ENCODE assay signal across 9 mouse cellular contexts in genomic region chr11:75781919-75782318, GRCm38 (mm10). TPM values are rescaled to one million over a fixed set of nuclear protein-coding genes. Genes with fewer than 3 reads are reported as not detected.
DNase-seq lines count a peak whose midpoint lies in the region; ATAC-seq lines count a peak whose summit lies in the region.
"Had no signal": no experiment of that assay in that cellular context is flagged by ENCODE, and none has a peak within 500 bp of the region (broad histone marks: within the 10 kb centered on the region; RNA-seq: fewer than 3 reads in every experiment).

No protein-coding gene starts in this region.

- no peak overlapping the region for H3K9ac ChIP-seq in embryonic facial prominence, embryonic 14.5 days (ENCODE audit: low read depth, low read length)

- peaks cover 11% of the 10 kb centered on the region; the same call in 1 of the 2 replicates for H3K36me3 ChIP-seq in embryonic facial prominence, embryonic 14.5 days (ENCODE audit: control insufficient read depth, insufficient read depth, low read length)
- H3K36me3 ChIP-seq in midbrain, embryonic 10.5 days, result no peaks in the 10 kb centered on the region

- no peak overlapping the region for H3K27ac ChIP-seq in embryonic facial prominence, embryonic 14.5 days (replicated peaks; ENCODE audit: low read depth, low read length)
- H3K27ac ChIP-seq in midbrain, embryonic 10.5 days (replicated peaks), result no peak overlapping the region
- H3K27ac ChIP-seq: macrophage had no signal

- H3K4me3 ChIP-seq in embryonic facial prominence, embryonic 14.5 days (ENCODE audit: low read depth, low read length), result no peak overlapping the region
- H3K4me3 ChIP-seq in midbrain, embryonic 10.5 days, result no peak overlapping the region

- no peaks in the 10 kb centered on the region for H3K27me3 ChIP-seq in embryonic facial prominence, embryonic 14.5 days (replicated peaks; ENCODE audit: control insufficient read depth, insufficient read depth, low read length)
- H3K27me3 ChIP-seq in midbrain, embryonic 10.5 days (ENCODE audit: low read depth, poor library complexity, severe bottlenecking), result peaks cover 16% of the 10 kb centered on the region; the same call in 1 of the 2 replicates

- 20% methylated on average over 6 of the region's 6 CpGs for WGBS in embryonic facial prominence, embryonic 14.5 days
- WGBS in midbrain, embryonic 10.5 days, result 29% methylated on average over 6 of the region's 6 CpGs

- no peak for ATAC-seq in CD4-positive, CD25-positive, alpha-beta regulatory T cell, adult 4 months
- ATAC-seq in embryonic facial prominence, embryonic 14.5 days (ENCODE audit: low read depth), result peak; percentile 70

- no peaks in the 10 kb centered on the region for H3K4me1 ChIP-seq in embryonic facial prominence, embryonic 14.5 days (ENCODE audit: control insufficient read depth, insufficient read depth, low read length)
- H3K4me1 ChIP-seq in midbrain, embryonic 10.5 days, result peaks cover 8% of the 10 kb centered on the region

- no peaks in the 10 kb centered on the region for H3K9me3 ChIP-seq in embryonic facial prominence, embryonic 14.5 days (ENCODE audit: control insufficient read depth, low read length)
- no peaks in the 10 kb centered on the region for H3K9me3 ChIP-seq in midbrain, embryonic 10.5 days (replicated peaks)

- intact Hi-C loops in heart, postnatal 14 days (cut with DNase I), result loop anchor here (2.0 kb wide), 3 partner anchors 129 to 385 kb away; no protein-coding TSS in a partner anchor

- no peak overlapping the region for H3K4me2 ChIP-seq in embryonic facial prominence, embryonic 14.5 days (ENCODE audit: low read depth, low read length)

- peak; percentile 69 for DNase-seq in CD4-positive, CD25-positive, alpha-beta regulatory T cell, adult 2 months (ENCODE audit: low read depth, low spot score)
- DNase-seq in adrenal gland, postnatal 14 days, result peak; percentile 82
- peak; percentile 79 for DNase-seq in embryonic facial prominence, embryonic 14.5 days (ENCODE audit: low spot score)
- peak; percentile 72 to 78 for DNase-seq in heart, postnatal 14 days
- peak; percentile 53 to 69 for DNase-seq in layer of hippocampus, postnatal 14 days (ENCODE audit: low spot score in 2 of 2)
- DNase-seq in midbrain, embryonic 10.5 days (ENCODE audit: low spot score), result peak; percentile 68
- peak; percentile 33 to 57 for DNase-seq in spleen, postnatal 14 days (ENCODE audit: low spot score in 2 of 2)

RNA-seq across cellular contexts. Expression of gene Doc2b, which starts 13.9 kb away (rescaled TPM):
- polyA plus RNA-seq in CD4-positive, CD25-positive, alpha-beta regulatory T cell, adult 4 months (2017; shearing (Covaris generic)), result not detected
- 12.3 and 16.4 TPM in 2 replicates for total RNA-seq in adrenal gland, postnatal 14 days (2021)
- 1.2 and 1.7 TPM in 2 replicates for polyA plus RNA-seq in embryonic facial prominence, embryonic 14.5 days (2014; fragmentation: Nextera tagmentation; extraction: Ambion mirVana)
- under 1 TPM; 0.29 TPM for total RNA-seq in heart, postnatal 14 days (2021)
- 10 to 100 TPM; 84.1 to 86.4 TPM for total RNA-seq in layer of hippocampus, postnatal 14 days (2021)
- 0.46 and 0.57 TPM in 2 replicates for polyA plus RNA-seq in midbrain, embryonic 10.5 days (2016; fragmentation: Nextera tagmentation; extraction: Ambion mirVana)
- polyA plus RNA-seq: macrophage had no signal

RNA-seq across cellular contexts. Expression of gene Ywhae, which starts 49.2 kb away (rescaled TPM):
- polyA plus RNA-seq in CD4-positive, CD25-positive, alpha-beta regulatory T cell, adult 4 months (2017; shearing (Covaris generic)), result 100 to 1,000 TPM; 395 to 413 TPM
- total RNA-seq in adrenal gland, postnatal 14 days (2021), result 585 and 641 TPM in 2 replicates
- polyA plus RNA-seq in embryonic facial prominence, embryonic 14.5 days (2014; fragmentation: Nextera tagmentation; extraction: Ambion mirVana), result 788 and 838 TPM in 2 replicates
- 100 to 1,000 TPM; 534 to 594 TPM for total RNA-seq in heart, postnatal 14 days (2021)
- 1,000 to 10,000 TPM; 1,350 to 1,430 TPM for total RNA-seq in layer of hippocampus, postnatal 14 days (2021)
- 1,400 and 1,401 TPM in 2 replicates for polyA plus RNA-seq in midbrain, embryonic 10.5 days (2016; fragmentation: Nextera tagmentation; extraction: Ambion mirVana)

Comparison
In these comparisons a context has a peak if more than half of its experiments do, and no peak if none do; other contexts are left out.
1. RNA of gene Doc2b, which starts 13.9 kb away (total RNA-seq): 84.1 to 86.4 TPM in layer of hippocampus, postnatal 14 days and 12.3 to 16.4 TPM in adrenal gland, postnatal 14 days; 0.29 TPM in heart, postnatal 14 days; every median in the first group is over 10 times any median in the second.
2. Peak in every context shown above with its lines, with median percentiles within 50 percentile points of each other: DNase-seq.